In genomic region chr11:97147333-97147732, GRCm38 (mm10) we compare ENCODE assay signal across 14 mouse cellular contexts. TPM values are rescaled to one million over a fixed set of nuclear protein-coding genes. Genes with fewer than 3 reads are reported as not detected.
DNase-seq lines count a peak whose midpoint lies in the region; ATAC-seq and TF ChIP-seq lines count a peak whose summit lies in the region.
"Had no signal": no experiment of that assay in that cellular context is flagged by ENCODE, and none has a peak within 500 bp of the region (broad histone marks: within the 10 kb centered on the region; RNA-seq: fewer than 3 reads in every experiment).

No protein-coding gene starts in this region.

- H3K4me2 ChIP-seq in heart, embryonic 13.5 days, result peak overlapping the region; percentile 93
- H3K4me2 ChIP-seq in hindbrain, embryonic 13.5 days, result no peak overlapping the region
- H3K4me2 ChIP-seq in hindbrain, embryonic 11.5 days (replicated peaks; ENCODE audit: low read depth, low read length), result no peak overlapping the region
- H3K4me2 ChIP-seq in stomach, postnatal 0 days (replicated peaks; ENCODE audit: low read depth), result no peak overlapping the region
- H3K4me2 ChIP-seq: embryonic facial prominence, embryonic 12.5 days had no signal

- peak overlapping the region; percentile 44; the same call in 1 of the 2 replicates for H3K9ac ChIP-seq in heart, embryonic 13.5 days
- H3K9ac ChIP-seq in hindbrain, embryonic 13.5 days, result peak overlapping the region; percentile 39; the same call in 1 of the 2 replicates
- no peak overlapping the region for H3K9ac ChIP-seq in hindbrain, embryonic 11.5 days (ENCODE audit: low read depth, low read length)
- H3K9ac ChIP-seq in stomach, postnatal 0 days (ENCODE audit: low read length), result no peak overlapping the region
- H3K9ac ChIP-seq: embryonic facial prominence, embryonic 12.5 days; intestine, embryonic 15.5 days had no signal

- H3K4me3 ChIP-seq in heart, embryonic 13.5 days, result peak overlapping the region; percentile 83; the same call in 1 of the 2 replicates
- no peak overlapping the region for H3K4me3 ChIP-seq in hindbrain, embryonic 13.5 days
- H3K4me3 ChIP-seq in hindbrain, embryonic 11.5 days (ENCODE audit: low read depth, low read length), result no peak overlapping the region
- H3K4me3 ChIP-seq in stomach, postnatal 0 days (ENCODE audit: low read depth, low read length), result no peak overlapping the region
- H3K4me3 ChIP-seq: embryonic facial prominence, embryonic 12.5 days; gastrocnemius, adult 2 months; hindbrain, embryonic 10.5 days; intestine, embryonic 15.5 days had no signal

- H3K36me3 ChIP-seq in heart, embryonic 13.5 days, result peaks cover 41% of the 10 kb centered on the region
- H3K36me3 ChIP-seq in hindbrain, embryonic 13.5 days, result peaks cover 57% of the 10 kb centered on the region
- no peaks in the 10 kb centered on the region for H3K36me3 ChIP-seq in hindbrain, embryonic 11.5 days (ENCODE audit: control insufficient read depth, insufficient read depth, low read length)
- H3K36me3 ChIP-seq in stomach, postnatal 0 days (ENCODE audit: control insufficient read depth, insufficient read depth, low read length), result no peaks in the 10 kb centered on the region
- H3K36me3 ChIP-seq: intestine, embryonic 15.5 days had no signal

- no peak for ATAC-seq in heart, embryonic 13.5 days (ENCODE audit: extremely low read depth, insufficient number of reproducible peaks, low FRiP score, low TSS enrichment)
- no peak for ATAC-seq in hindbrain, embryonic 13.5 days (ENCODE audit: low FRiP score)
- no peak for ATAC-seq in hindbrain, embryonic 11.5 days (ENCODE audit: low FRiP score)
- no peak for ATAC-seq in stomach, postnatal 0 days (ENCODE audit: low FRiP score, low TSS enrichment)
- ATAC-seq: forebrain, embryonic 14.5 days; intestine, embryonic 15.5 days had no signal

- H3K9me3 ChIP-seq in heart, embryonic 13.5 days, result no peaks in the 10 kb centered on the region
- H3K9me3 ChIP-seq in hindbrain, embryonic 13.5 days, result no peaks in the 10 kb centered on the region
- no peaks in the 10 kb centered on the region for H3K9me3 ChIP-seq in hindbrain, embryonic 11.5 days (ENCODE audit: control insufficient read depth, low read length)
- H3K9me3 ChIP-seq in stomach, postnatal 0 days (ENCODE audit: control insufficient read depth, low read length), result no peaks in the 10 kb centered on the region
- H3K9me3 ChIP-seq: embryonic facial prominence, embryonic 12.5 days; heart, embryonic 10.5 days; hindbrain, embryonic 10.5 days; intestine, embryonic 15.5 days had no signal

- TF ChIP-seq CTCF in stomach, postnatal 0 days (IDR thresholded peaks at IDR 0.05; ENCODE audit: low read depth), result no peak

- no peak overlapping the region for H3K27ac ChIP-seq in heart, embryonic 13.5 days (replicated peaks)
- no peak overlapping the region for H3K27ac ChIP-seq in hindbrain, embryonic 13.5 days
- no peak overlapping the region for H3K27ac ChIP-seq in hindbrain, embryonic 11.5 days (ENCODE audit: low read depth, low read length)
- no peak overlapping the region for H3K27ac ChIP-seq in stomach, postnatal 0 days (replicated peaks)
- H3K27ac ChIP-seq: embryonic facial prominence, embryonic 12.5 days; gastrocnemius, adult 2 months; heart, embryonic 10.5 days; hindbrain, embryonic 10.5 days; intestine, embryonic 15.5 days had no signal

- 60% methylated on average over 8 of the region's 8 CpGs for WGBS in heart, embryonic 13.5 days
- 77% methylated on average over 8 of the region's 8 CpGs for WGBS in hindbrain, embryonic 13.5 days
- 73% methylated on average over 8 of the region's 8 CpGs for WGBS in hindbrain, embryonic 11.5 days
- WGBS in stomach, postnatal 0 days, result 88% methylated on average over 8 of the region's 8 CpGs

- DNase-seq in gastrocnemius, postnatal 10 days, result peak; percentile 4
- no peak for DNase-seq in gastrocnemius, postnatal 4 days (ENCODE audit: low spot score in 2 of 2)
- DNase-seq in heart, adult 9 months (ENCODE audit: low spot score in 2 of 2), result no peak
- DNase-seq in hindbrain, embryonic 11.5 days (ENCODE audit: low spot score), result no peak
- peak; percentile 16 for DNase-seq in stomach, postnatal 0 days (ENCODE audit: low spot score)

- peaks cover 17% of the 10 kb centered on the region for H3K27me3 ChIP-seq in heart, embryonic 13.5 days (replicated peaks)
- H3K27me3 ChIP-seq in hindbrain, embryonic 13.5 days, result peaks cover 12% of the 10 kb centered on the region
- H3K27me3 ChIP-seq in hindbrain, embryonic 11.5 days (ENCODE audit: control insufficient read depth, insufficient read depth, low read length), result peaks cover 11% of the 10 kb centered on the region; the same call in 1 of the 2 replicates
- H3K27me3 ChIP-seq in stomach, postnatal 0 days (ENCODE audit: control insufficient read depth, insufficient read depth, low read length), result no peaks in the 10 kb centered on the region

- TF ChIP-seq EP300 in stomach, postnatal 0 days (optimal IDR thresholded peaks at IDR 0.05), result no peak

- H3K4me1 ChIP-seq in heart, embryonic 13.5 days, result peaks cover 53% of the 10 kb centered on the region
- H3K4me1 ChIP-seq in hindbrain, embryonic 13.5 days (replicated peaks), result peaks cover 39% of the 10 kb centered on the region
- peaks cover 11% of the 10 kb centered on the region for H3K4me1 ChIP-seq in hindbrain, embryonic 11.5 days (replicated peaks; ENCODE audit: control insufficient read depth, insufficient read depth, low read length)
- H3K4me1 ChIP-seq in stomach, postnatal 0 days (replicated peaks; ENCODE audit: control insufficient read depth, insufficient read depth), result 0 out of 2 replicates have a peak, but pooled peaks cover 2% of the 10 kb centered on the region

RNA-seq across cellular contexts. Expression of gene Tbkbp1, which starts 4.0 kb away (rescaled TPM):
- total RNA-seq in gastrocnemius, postnatal 10 days (2021), result 1 to 10 TPM; 7.1 to 9.9 TPM
- 10 to 100 TPM; 12.4 to 12.9 TPM for total RNA-seq in gastrocnemius, postnatal 4 days (2021)
- polyA plus RNA-seq in heart, embryonic 13.5 days (2015; fragmentation: Nextera tagmentation; extraction: Ambion mirVana), result 5.5 and 6.6 TPM in 2 replicates
- polyA plus RNA-seq in hindbrain, embryonic 13.5 days (2015; fragmentation: Nextera tagmentation; extraction: Ambion mirVana), result 7.3 and 8.2 TPM in 2 replicates
- polyA plus RNA-seq in hindbrain, embryonic 11.5 days (2014; fragmentation: Nextera tagmentation; extraction: Ambion mirVana), result 3.9 and 4.2 TPM in 2 replicates
- 1.8 and 2.4 TPM in 2 replicates for polyA plus RNA-seq in stomach, postnatal 0 days (2015; fragmentation: Nextera tagmentation; extraction: Ambion mirVana)

RNA-seq across cellular contexts. Expression of gene Tbx21, which starts 32.2 kb away (rescaled TPM):
- total RNA-seq in gastrocnemius, postnatal 10 days (2021), result 1 to 10 TPM; 1.3 to 1.7 TPM
- total RNA-seq in gastrocnemius, postnatal 4 days (2021), result 1 to 10 TPM in 1 of 2 experiments, under 1 TPM in 1; 0.98 to 1.4 TPM
- polyA plus RNA-seq in heart, embryonic 13.5 days (2015; fragmentation: Nextera tagmentation; extraction: Ambion mirVana), result not detected in 2 replicates
- polyA plus RNA-seq in hindbrain, embryonic 13.5 days (2015; fragmentation: Nextera tagmentation; extraction: Ambion mirVana), result 0.16 and 0.21 TPM in 2 replicates
- 0.11 and 0.23 TPM in 2 replicates for polyA plus RNA-seq in hindbrain, embryonic 11.5 days (2014; fragmentation: Nextera tagmentation; extraction: Ambion mirVana)
- polyA plus RNA-seq in stomach, postnatal 0 days (2015; fragmentation: Nextera tagmentation; extraction: Ambion mirVana), result 0.05 and 0.10 TPM in 2 replicates
- polyA plus RNA-seq: kidney, embryonic 14.5 days had no signal

RNA-seq across cellular contexts. Expression of gene Kpnb1, which starts 40.3 kb away (rescaled TPM):
- total RNA-seq in gastrocnemius, postnatal 10 days (2021), result 10 to 100 TPM; 72.9 to 87.5 TPM
- total RNA-seq in gastrocnemius, postnatal 4 days (2021), result 100 to 1,000 TPM; 117 to 121 TPM
- 34.0 and 35.2 TPM in 2 replicates for polyA plus RNA-seq in heart, embryonic 13.5 days (2015; fragmentation: Nextera tagmentation; extraction: Ambion mirVana)
- polyA plus RNA-seq in hindbrain, embryonic 13.5 days (2015; fragmentation: Nextera tagmentation; extraction: Ambion mirVana), result 36.7 and 39.7 TPM in 2 replicates
- 94.9 and 99.7 TPM in 2 replicates for polyA plus RNA-seq in hindbrain, embryonic 11.5 days (2014; fragmentation: Nextera tagmentation; extraction: Ambion mirVana)
- 18.5 and 19.2 TPM in 2 replicates for polyA plus RNA-seq in stomach, postnatal 0 days (2015; fragmentation: Nextera tagmentation; extraction: Ambion mirVana)

Comparison
In these comparisons a context has a peak if more than half of its experiments do, and no peak if none do; other contexts are left out.
1. DNase-seq: peak in gastrocnemius, postnatal 10 days (single experiment) and stomach, postnatal 0 days (single experiment); none in gastrocnemius, postnatal 4 days (0 of 2), heart, adult 9 months (0 of 2) and hindbrain, embryonic 11.5 days (single experiment).
2. H3K9ac ChIP-seq: peak in heart, embryonic 13.5 days (single experiment) and hindbrain, embryonic 13.5 days (single experiment); none in hindbrain, embryonic 11.5 days (single experiment) and stomach, postnatal 0 days (single experiment).